Mouse (Mus musculus) small intestine, adult 10 weeks (tissue): ENCODE results near the gene Xcl1. TPM values are rescaled to one million over a fixed set of nuclear protein-coding genes. Genes with fewer than 3 reads are reported as not detected.

Experiments used
- polyA plus RNA-seq: library from polyadenylated mRNA; stranded (reverse); fragments of 350-450 nt; fragmentation: Illumina TruSeq; extraction: RNeasy Lipid Tissue Mini Kit (QIAGEN cat#74804); gene quantifications from one replicate; pipeline ENCODE4 v1.2.3, GENCODE M21; 2014; ENCODE audit warnings: low replicate concordance

Gene Xcl1
- 1.1 TPM for polyA plus RNA-seq

GRCm38 (mm10) chr1:164935477-164936044 is at the start of gene Xcl1:
Xcl1 (minus strand) TSS chr1:164935527.

Other genes starting within 250 kb of the Xcl1 start
- gene Dpt, start 138.9 kb downstream of the Xcl1 start, polyA plus RNA-seq = 63.5 TPM
- not detected for gene Tbx19, start 225.2 kb upstream of the Xcl1 start, polyA plus RNA-seq